Comparison of ENCODE assay signal across 24 mouse cellular contexts in the genomic region with DNA sequence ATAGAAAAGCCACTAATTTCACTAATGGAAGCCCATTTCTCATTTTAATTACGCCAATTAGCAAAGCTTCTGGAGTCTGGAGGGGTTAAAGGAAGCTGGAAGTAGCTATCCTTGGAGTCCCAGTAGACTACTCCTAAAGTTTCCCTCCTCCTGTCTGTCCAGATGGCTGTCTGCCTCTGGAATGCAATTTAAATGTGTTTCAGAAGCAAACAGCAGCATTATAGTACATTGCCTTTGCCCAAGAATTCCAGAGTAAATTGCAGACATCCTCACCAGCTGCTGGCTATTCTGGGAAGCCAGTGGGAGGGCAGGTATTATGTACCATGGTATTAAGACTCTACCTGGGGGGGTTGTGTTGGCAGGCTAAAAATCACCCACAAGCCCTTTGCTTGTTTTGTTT.
A peak's percentile ranks its signal among the peaks of the same experiment; 100 is the strongest.
DNase-seq lines count a peak whose midpoint lies in the region; ATAC-seq and TF ChIP-seq lines count a peak whose summit lies in the region.
"Had no signal": no experiment of that assay in that cellular context is flagged by ENCODE, and none has a peak within 500 bp of the region (broad histone marks: within the 10 kb centered on the region; RNA-seq: fewer than 3 reads in every experiment).

No protein-coding gene starts in this region.

- intact Hi-C loops in gastrocnemius, adult 2 months (cut with DNase I): no loop called here

- no peak for TF ChIP-seq CTCF in gastrocnemius, adult 2 months (IDR thresholded peaks at IDR 0.05)
- no peak for TF ChIP-seq CTCF in thymus, adult 2 months (IDR thresholded peaks at IDR 0.05; ENCODE audit: borderline replicate concordance, control insufficient read depth, extremely low read depth, insufficient read depth, low read length, poor library complexity)

- no peak for ATAC-seq in embryonic facial prominence, embryonic 14.5 days (ENCODE audit: low read depth)
- ATAC-seq: CD4-positive, CD25-positive, alpha-beta regulatory T cell, adult 4 months; forebrain, embryonic 13.5 days; hindbrain, embryonic 16.5 days; intestine, postnatal 0 days had no signal

- no peak overlapping the region for H3K4me3 ChIP-seq in gastrocnemius, adult 2 months
- H3K4me3 ChIP-seq in embryonic facial prominence, embryonic 14.5 days (ENCODE audit: low read depth, low read length): no peak overlapping the region
- no peak overlapping the region for H3K4me3 ChIP-seq in thymus, adult 2 months (ENCODE audit: control insufficient read depth, insufficient read depth, low read length)
- H3K4me3 ChIP-seq: embryonic facial prominence, embryonic 15.5 days; forebrain, embryonic 13.5 days; left cerebral cortex, adult 2 months; limb, embryonic 15.5 days; liver, embryonic 13.5 days had no signal

- DNase-seq in gastrocnemius, adult 2 months: no peak
- no peak for DNase-seq in gastrocnemius, postnatal 25 days
- peak; percentile 13 for DNase-seq in testis, postnatal 10 days (ENCODE audit: low spot score)
- no peak for DNase-seq in testis, postnatal 14 days (ENCODE audit: low spot score)
- DNase-seq in embryonic facial prominence, embryonic 14.5 days (ENCODE audit: low spot score): peak; percentile 60
- no peak for DNase-seq in urinary bladder, postnatal 25 days (ENCODE audit: low spot score)
- no peak for DNase-seq in thymus, adult 2 months
- DNase-seq: adrenal gland, postnatal 25 days; cerebellum, adult 18-20 months; cerebellum, postnatal 14 days; heart, postnatal 14 days; kidney, postnatal 25 days; liver, embryonic 13.5 days; lung, adult 2 months; lung, postnatal 14 days; midbrain, embryonic 14.5 days; thymus, postnatal 25 days had no signal

- no peak for TF ChIP-seq POLR2A in thymus, adult 2 months (IDR thresholded peaks at IDR 0.05; ENCODE audit: control insufficient read depth, extremely low read depth, insufficient read depth, low read length, poor library complexity)

- no peak overlapping the region for H3K9ac ChIP-seq in embryonic facial prominence, embryonic 14.5 days (ENCODE audit: low read depth, low read length)
- H3K9ac ChIP-seq: embryonic facial prominence, embryonic 15.5 days; forebrain, embryonic 13.5 days; limb, embryonic 15.5 days; liver, embryonic 13.5 days had no signal

- H3K27ac ChIP-seq in gastrocnemius, adult 2 months: peak overlapping the region; percentile 46; the same call in 1 of the 2 replicates
- H3K27ac ChIP-seq in embryonic facial prominence, embryonic 14.5 days (replicated peaks; ENCODE audit: low read depth, low read length): no peak overlapping the region
- no peak overlapping the region for H3K27ac ChIP-seq in thymus, adult 2 months (ENCODE audit: control insufficient read depth, insufficient read depth, low read length)
- H3K27ac ChIP-seq: embryonic facial prominence, embryonic 15.5 days; forebrain, embryonic 13.5 days; left cerebral cortex, adult 2 months; limb, embryonic 15.5 days; liver, embryonic 13.5 days had no signal

- H3K36me3 ChIP-seq in embryonic facial prominence, embryonic 14.5 days (ENCODE audit: control insufficient read depth, insufficient read depth, low read length): peaks cover 29% of the 10 kb centered on the region
- H3K36me3 ChIP-seq in thymus, adult 2 months (ENCODE audit: control insufficient read depth, insufficient read depth, low read length): peaks cover 22% of the 10 kb centered on the region
- H3K36me3 ChIP-seq: liver, embryonic 13.5 days had no signal

- H3K4me1 ChIP-seq in embryonic facial prominence, embryonic 14.5 days (ENCODE audit: control insufficient read depth, insufficient read depth, low read length): peaks cover 22% of the 10 kb centered on the region
- peaks cover 6% of the 10 kb centered on the region for H3K4me1 ChIP-seq in thymus, adult 2 months (replicated peaks; ENCODE audit: control insufficient read depth, insufficient read depth, low read length)

- no peak overlapping the region for H3K4me2 ChIP-seq in embryonic facial prominence, embryonic 14.5 days (ENCODE audit: low read depth, low read length)
- H3K4me2 ChIP-seq: embryonic facial prominence, embryonic 15.5 days; forebrain, embryonic 13.5 days; limb, embryonic 15.5 days; liver, embryonic 13.5 days had no signal

- H3K27me3 ChIP-seq in embryonic facial prominence, embryonic 14.5 days (replicated peaks; ENCODE audit: control insufficient read depth, insufficient read depth, low read length): no peaks in the 10 kb centered on the region
- H3K27me3 ChIP-seq in thymus, adult 2 months (ENCODE audit: control insufficient read depth, insufficient read depth, low read length): no peaks in the 10 kb centered on the region
- H3K27me3 ChIP-seq: embryonic facial prominence, embryonic 15.5 days; forebrain, embryonic 13.5 days; limb, embryonic 15.5 days; liver, embryonic 13.5 days had no signal

- WGBS in embryonic facial prominence, embryonic 14.5 days: 62% methylated on average over 1 of the region's 1 CpGs
- WGBS in thymus, adult 2 months: 98% methylated on average over 1 of the region's 1 CpGs

- no peaks in the 10 kb centered on the region for H3K9me3 ChIP-seq in embryonic facial prominence, embryonic 14.5 days (ENCODE audit: control insufficient read depth, low read length)
- H3K9me3 ChIP-seq: embryonic facial prominence, embryonic 15.5 days; forebrain, embryonic 13.5 days; limb, embryonic 15.5 days; liver, embryonic 13.5 days had no signal

Comparison
In these comparisons a context has a peak if more than half of its experiments do, and no peak if none do; other contexts are left out.
1. DNase-seq: peak in testis, postnatal 10 days (single experiment) and embryonic facial prominence, embryonic 14.5 days (single experiment); none in gastrocnemius, adult 2 months (single experiment), gastrocnemius, postnatal 25 days (single experiment), testis, postnatal 14 days (single experiment), urinary bladder, postnatal 25 days (single experiment) and thymus, adult 2 months (single experiment).